Mouse (Mus musculus) myocyte (in vitro differentiated cells): ENCODE data around the gene Dut.

Experiments used
- CEBPB ChIP-seq: IDR thresholded peaks from 2 replicates; pipeline ENCODE4 v1.6.1; 2011; ENCODE audit warnings: mild to moderate bottlenecking, moderate library complexity; ENCODE audit not compliant: poor library complexity, insufficient read depth, severe bottlenecking
- E2F4 ChIP-seq: IDR thresholded peaks from one replicate; pipeline ENCODE4 v1.6.1; 2011; ENCODE audit warnings: mild to moderate bottlenecking, control low read depth, moderate library complexity; ENCODE audit not compliant: insufficient read depth
- POLR2AphosphoS2 ChIP-seq: IDR thresholded peaks from one replicate; pipeline ENCODE4 v1.6.1; 2011; ENCODE audit warnings: low read depth, control low read depth; ENCODE audit not compliant: insufficient read length

DNA sequence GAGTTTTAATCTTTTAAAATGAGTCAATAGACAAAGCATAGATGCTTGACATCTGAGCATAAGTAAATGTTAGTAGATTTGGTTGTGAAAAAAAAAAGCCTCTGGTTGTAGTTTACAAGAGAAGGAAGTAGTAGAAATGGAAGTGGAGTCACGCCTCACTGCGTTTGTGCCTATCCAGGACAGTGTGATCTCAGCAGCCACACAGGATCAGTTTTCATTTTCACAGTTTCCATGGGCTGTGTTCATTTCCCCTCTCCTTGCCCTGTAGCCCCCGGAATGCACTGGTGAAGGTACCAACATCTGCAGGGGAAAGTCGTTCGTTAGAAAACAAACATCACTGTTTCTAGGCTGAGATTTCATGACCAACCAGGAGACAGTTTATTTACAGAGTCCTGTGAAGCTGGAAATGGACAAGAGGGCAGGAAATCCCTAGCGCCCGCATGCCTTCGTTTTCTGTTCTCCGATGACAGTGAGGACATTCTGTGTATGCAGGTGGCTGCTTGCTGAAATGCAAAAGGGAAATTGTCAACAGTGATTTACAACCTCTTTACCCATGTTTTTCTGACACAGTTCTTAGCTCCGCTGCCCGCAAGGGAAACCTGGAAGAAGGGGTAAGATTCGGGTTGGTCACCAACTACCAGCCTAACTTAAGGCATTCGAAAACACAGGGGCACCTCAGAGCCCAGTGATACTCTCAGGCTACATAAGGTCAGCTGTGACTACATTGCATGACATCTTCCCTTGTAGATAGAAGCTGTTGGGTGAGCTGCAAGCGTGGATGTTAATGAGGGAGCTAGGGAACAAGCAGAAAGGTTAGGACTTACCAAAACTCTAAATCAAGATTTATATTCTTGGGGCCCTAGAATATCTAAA is 35.6 kb downstream of the Dut start:
- TF ChIP-seq CEBPB (no peak), POLR2AphosphoS2 (no peak), E2F4 (no peak)
